Comparison of ENCODE assay signal across 23 mouse cellular contexts in genomic region chrX:115688400-115688799, GRCm38 (mm10).
"Had no signal": no experiment of that assay in that cellular context is flagged by ENCODE, and none has a peak within 500 bp of the region (broad histone marks: within the 10 kb centered on the region; RNA-seq: fewer than 3 reads in every experiment).

No protein-coding gene starts in this region.

- H3K27ac ChIP-seq: embryonic facial prominence, embryonic 10.5 days; embryonic facial prominence, embryonic 12.5 days; embryonic facial prominence, embryonic 13.5 days; embryonic facial prominence, embryonic 15.5 days; forebrain, embryonic 10.5 days; forebrain, embryonic 12.5 days; forebrain, embryonic 13.5 days; forebrain, embryonic 15.5 days; gastrocnemius, adult 2 months; heart, adult 2 months; heart, embryonic 10.5 days had no signal

- H3K27me3 ChIP-seq: embryonic facial prominence, embryonic 12.5 days; embryonic facial prominence, embryonic 13.5 days; embryonic facial prominence, embryonic 15.5 days; forebrain, embryonic 12.5 days; forebrain, embryonic 13.5 days; forebrain, embryonic 15.5 days had no signal

- H3K9me3 ChIP-seq: embryonic facial prominence, embryonic 10.5 days; embryonic facial prominence, embryonic 12.5 days; embryonic facial prominence, embryonic 13.5 days; embryonic facial prominence, embryonic 15.5 days; forebrain, embryonic 10.5 days; forebrain, embryonic 12.5 days; forebrain, embryonic 13.5 days; forebrain, embryonic 15.5 days; heart, embryonic 10.5 days had no signal

- H3K4me1 ChIP-seq: embryonic facial prominence, embryonic 10.5 days; embryonic facial prominence, embryonic 12.5 days; embryonic facial prominence, embryonic 13.5 days; embryonic facial prominence, embryonic 15.5 days; forebrain, embryonic 10.5 days; forebrain, embryonic 12.5 days; forebrain, embryonic 13.5 days; forebrain, embryonic 15.5 days; heart, embryonic 10.5 days had no signal

- H3K9ac ChIP-seq: embryonic facial prominence, embryonic 12.5 days; embryonic facial prominence, embryonic 13.5 days; embryonic facial prominence, embryonic 15.5 days; forebrain, embryonic 12.5 days; forebrain, embryonic 13.5 days; forebrain, embryonic 15.5 days; forebrain, postnatal 0 days had no signal

- H3K36me3 ChIP-seq: embryonic facial prominence, embryonic 10.5 days; embryonic facial prominence, embryonic 12.5 days; embryonic facial prominence, embryonic 13.5 days; embryonic facial prominence, embryonic 15.5 days; forebrain, embryonic 10.5 days; forebrain, embryonic 12.5 days; forebrain, embryonic 15.5 days; heart, embryonic 10.5 days had no signal

- H3K4me3 ChIP-seq: embryonic facial prominence, embryonic 10.5 days; embryonic facial prominence, embryonic 12.5 days; embryonic facial prominence, embryonic 13.5 days; embryonic facial prominence, embryonic 15.5 days; erythroblast, embryonic 14.5 days; forebrain, embryonic 10.5 days; forebrain, embryonic 12.5 days; forebrain, embryonic 13.5 days; forebrain, embryonic 15.5 days; gastrocnemius, adult 2 months; heart, adult 2 months; heart, embryonic 10.5 days had no signal

- DNase-seq: cerebellum, postnatal 10 days; cerebellum, postnatal 14 days; cerebellum, postnatal 25 days; cerebellum, postnatal 36 days; embryo, embryonic 11 days; forebrain, postnatal 0 days; gastrocnemius, adult 2 months; gastrocnemius, postnatal 10 days; gastrocnemius, postnatal 14 days; gastrocnemius, postnatal 25 days; gastrocnemius, postnatal 36 days; heart, adult 11 months; heart, adult 2 months had no signal
